Mouse (Mus musculus) liver, embryonic 14.5 days (tissue): ENCODE measurements around the gene Gm27021. TPM values are rescaled to one million over a fixed set of nuclear protein-coding genes. Genes with fewer than 3 reads are reported as not detected.

Experiments
- ATAC-seq: fragments of 200-750 bp; cut with Nextera tagmentation; 2 replicates; pipeline ENCODE4 v1.8.0; 2017; ENCODE audit warnings: moderate number of reproducible peaks, mild to moderate bottlenecking, moderate library complexity; ENCODE audit not compliant: insufficient read depth
- DNase-seq, 3 experiments: peaks; one replicate each; pipeline ENCODE4 v3.0.0-alpha.2; 2012 to 2013; ENCODE audit warnings: low read depth in 3 of 3, low spot score in 3 of 3
- H3K27ac ChIP-seq: fragments of 300-500 bp; sonication (generic); 2 replicates; pipeline ENCODE4 v1.5.1; 2014; ENCODE audit warnings: moderate library complexity, mild to moderate bottlenecking, control low read depth, inconsistent platforms
- H3K27me3 ChIP-seq: fragments of 300-500 bp; sonication (generic); 2 replicates; pipeline ENCODE4 v1.6.1; 2014; ENCODE audit warnings: mild to moderate bottlenecking, low read length, moderate library complexity; ENCODE audit not compliant: control insufficient read depth, insufficient read depth
- H3K36me3 ChIP-seq: fragments of 300-500 bp; sonication (generic); replicated peaks from 2 replicates; pipeline ENCODE4 v1.6.1; 2014; ENCODE audit warnings: low read depth; ENCODE audit not compliant: control insufficient read depth, insufficient read depth
- H3K4me1 ChIP-seq, 2 experiments: fragments of 200-500 bp in 1 of 2; fragments of 300-500 bp in 1 of 2; sonication (generic) in 1 of 2; replicated peaks; 2 replicates each; pipeline ENCODE4 v1.6.1; 2012 to 2014; ENCODE audit warnings: antibody characterized with exemption in 1 of 2, inconsistent platforms in 1 of 2, low read length in 1 of 2; ENCODE audit not compliant: control insufficient read depth in 2 of 2, insufficient read depth in 2 of 2
- H3K4me2 ChIP-seq: fragments of 300-500 bp; sonication (generic); 2 replicates; pipeline ENCODE4 v1.6.1; 2014; ENCODE audit warnings: low read depth, mild to moderate bottlenecking, control low read depth, moderate library complexity
- H3K4me3 ChIP-seq, 2 experiments: fragments of 200-500 bp in 1 of 2; fragments of 300-500 bp in 1 of 2; sonication (generic) in 1 of 2; 2 replicates each; pipeline ENCODE4 v1.5.1; 2012 to 2014; ENCODE audit warnings: low read depth in 2 of 2, low read length in 2 of 2, mild to moderate bottlenecking in 2 of 2, control low read depth in 1 of 2, inconsistent platforms in 1 of 2, moderate library complexity in 1 of 2; ENCODE audit not compliant: insufficient read depth in 1 of 2
- H3K9ac ChIP-seq: fragments of 300-500 bp; sonication (generic); replicated peaks from 2 replicates; pipeline ENCODE4 v1.6.1; 2014; ENCODE audit warnings: mild to moderate bottlenecking, control low read depth, moderate library complexity
- H3K9me3 ChIP-seq: fragments of 300-500 bp; sonication (generic); 2 replicates; pipeline ENCODE4 v1.6.1; 2016; ENCODE audit warnings: low read length, mixed read lengths; ENCODE audit not compliant: control insufficient read depth
- CTCF ChIP-seq: IDR thresholded peaks from 2 replicates; pipeline ENCODE4 v1.5.1; 2016; ENCODE audit warnings: antibody characterized with exemption, low read depth, control low read depth
- EP300 ChIP-seq: IDR thresholded peaks from 2 replicates; pipeline ENCODE4 v1.6.1; 2016; ENCODE audit warnings: antibody characterized with exemption, low read depth
- WGBS: fragments of 180-500 bp; shearing (Covaris S2); extraction: QIAGEN DNeasy Blood & Tissue Kit; methylation state at CpG from one replicate; pipeline ENCODE4 v1.1.7; 2014; ENCODE audit not compliant: insufficient replicate concordance; 5-methylcytosine and 5-hydroxymethylcytosine counted together
- polyA plus RNA-seq, 2 experiments: library from polyadenylated mRNA; depleted of rRNA in 1 of 2; stranded (reverse) in 1 of 2; unstranded in 1 of 2; fragments of >200 nt; fragmentation: Nextera tagmentation in 1 of 2; extraction: Ambion mirVana in 1 of 2; gene quantifications; 2 replicates each; pipeline versions ENCODE4 v1.2.1 to v1.2.3; 2012 to 2014

The Gm27021 gene
- polyA plus RNA-seq, 2 experiments, result 0.38 TPM; not detected in 1

DNA sequence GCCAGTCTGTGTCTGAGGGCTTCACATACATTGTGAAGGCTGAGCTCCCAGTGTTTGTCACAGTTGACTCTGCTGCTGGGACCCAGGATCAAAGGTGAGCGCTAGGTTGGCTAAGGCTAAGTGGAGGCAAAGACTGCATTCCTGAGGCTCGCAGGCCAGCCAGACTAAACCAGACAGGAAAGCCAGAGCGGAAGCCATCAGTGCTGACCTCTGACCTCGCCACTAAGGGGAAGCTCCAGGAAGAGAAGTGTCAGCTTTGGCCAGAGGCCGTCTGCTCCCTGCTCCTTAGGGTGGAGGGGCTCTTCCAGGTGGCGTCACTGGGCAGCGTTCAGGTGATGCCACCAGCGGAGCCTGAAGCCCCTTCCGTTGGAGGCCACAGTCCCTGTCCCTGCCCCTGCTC lies 92.1 kb downstream of the Gm27021 start:
- DNase-seq (no peak), ATAC-seq (peak; percentile 21; the same call in 1 of the 2 replicates)
- H3K36me3 ChIP-seq, result peaks cover 100% of the 10 kb centered on the region
- no peak overlapping the region for H3K27ac ChIP-seq
- no peak overlapping the region for H3K9ac ChIP-seq
- no peaks in the 10 kb centered on the region for H3K27me3 ChIP-seq
- H3K4me1 ChIP-seq, result no peaks in the 10 kb centered on the region
- no peak for TF ChIP-seq EP300
- no peak for TF ChIP-seq CTCF
- H3K9me3 ChIP-seq, result no peaks in the 10 kb centered on the region
- no peak overlapping the region for H3K4me3 ChIP-seq
- no peak overlapping the region for H3K4me2 ChIP-seq
- 79% methylated on average over 9 of the region's 9 CpGs for WGBS

DNA sequence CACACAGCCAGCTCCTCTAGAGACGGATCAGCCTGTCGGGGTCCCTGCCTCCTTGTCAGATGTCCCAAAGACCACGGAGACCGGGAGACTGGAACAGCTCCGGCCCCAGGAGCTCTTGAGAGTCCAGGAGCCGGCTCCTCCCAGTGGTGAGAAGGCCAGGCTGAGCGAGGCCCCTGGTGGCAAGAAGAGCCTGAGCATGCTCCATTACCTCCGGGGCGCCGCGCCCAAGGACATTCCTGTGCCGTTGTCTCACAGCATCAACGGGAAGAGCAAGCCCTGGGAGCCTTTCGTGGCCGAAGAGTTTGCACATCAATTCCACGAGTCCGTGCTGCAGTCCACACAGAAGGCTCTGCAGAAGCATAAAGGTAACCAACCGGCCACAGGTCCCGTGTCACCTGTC lies 92.9 kb downstream of the Gm27021 start:
- Histone ChIP-seq H3K27me3 (no peaks in the 10 kb centered on the region), H3K4me3 (no peak overlapping the region), H3K9ac (no peak overlapping the region), H3K4me1 (no peaks in the 10 kb centered on the region), H3K36me3 (peaks cover 100% of the 10 kb centered on the region), H3K27ac (no peak overlapping the region), H3K9me3 (no peaks in the 10 kb centered on the region), H3K4me2 (no peak overlapping the region)
- DNase-seq, result no peak
- TF ChIP-seq CTCF, result no peak
- TF ChIP-seq EP300, result no peak
- WGBS, result 87% methylated on average over 19 of the region's 19 CpGs
- ATAC-seq, result no peak

DNA sequence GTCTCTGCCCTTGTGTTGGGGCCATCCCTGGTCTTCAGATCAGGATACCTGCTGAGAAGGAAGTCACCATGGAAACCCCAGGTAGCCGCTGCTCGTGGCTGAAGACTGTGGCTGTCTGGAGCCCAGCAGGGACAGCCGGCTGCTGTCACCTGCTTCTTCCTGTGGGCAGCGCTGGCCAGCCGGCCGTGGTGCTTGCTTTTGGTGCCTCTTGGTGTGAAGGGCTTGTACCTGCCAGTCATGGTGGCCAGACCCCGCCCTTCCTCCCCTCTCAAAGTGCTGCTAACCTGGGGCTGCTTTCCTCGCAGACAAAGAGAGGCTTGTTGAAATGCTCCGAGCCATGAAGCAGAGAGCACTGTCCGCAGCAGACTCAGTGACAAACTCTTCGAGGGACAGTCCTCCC lies 94.0 kb downstream of the Gm27021 start:
- H3K27me3 ChIP-seq, result no peaks in the 10 kb centered on the region
- H3K9me3 ChIP-seq, result no peaks in the 10 kb centered on the region
- no peak overlapping the region for H3K27ac ChIP-seq
- no peaks in the 10 kb centered on the region for H3K4me1 ChIP-seq
- TF ChIP-seq EP300 (no peak), CTCF (no peak)
- H3K9ac ChIP-seq, result no peak overlapping the region
- H3K36me3 ChIP-seq, result peaks cover 99% of the 10 kb centered on the region
- WGBS, result 84% methylated on average over 11 of the region's 11 CpGs
- H3K4me2 ChIP-seq, result no peak overlapping the region
- no peak overlapping the region for H3K4me3 ChIP-seq
- ATAC-seq (no peak), DNase-seq (no peak)

DNA sequence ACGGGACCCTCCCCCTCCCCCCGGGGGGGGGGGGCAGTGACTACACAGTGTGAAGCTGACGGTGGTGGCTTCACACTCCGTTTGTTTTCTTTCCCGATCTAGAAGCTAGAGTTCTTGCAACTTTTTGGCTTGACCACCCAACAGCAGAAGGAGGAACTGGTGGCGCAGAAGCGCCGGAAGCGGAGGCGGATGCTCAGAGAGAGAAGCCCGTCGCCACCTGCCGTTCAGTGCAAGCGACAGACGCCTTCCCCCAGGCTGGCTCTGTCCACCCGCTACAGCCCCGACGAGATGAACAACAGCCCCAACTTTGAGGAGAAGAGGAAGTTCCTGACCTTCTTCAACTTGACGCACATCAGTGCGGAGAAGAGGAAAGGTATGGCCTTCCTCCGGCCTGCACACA lies 95.3 kb downstream of the Gm27021 start:
- H3K4me1 ChIP-seq, result no peaks in the 10 kb centered on the region
- ATAC-seq (no peak), DNase-seq (no peak)
- no peaks in the 10 kb centered on the region for H3K9me3 ChIP-seq
- no peak overlapping the region for H3K27ac ChIP-seq
- 74% methylated on average over 21 of the region's 21 CpGs for whole genome bisulfite sequencing
- H3K36me3 ChIP-seq, result peaks cover 99% of the 10 kb centered on the region
- TF ChIP-seq EP300 (no peak), CTCF (peak; percentile 20; the same call in 1 of the 2 replicates)
- H3K9ac ChIP-seq, result no peak overlapping the region
- no peak overlapping the region for H3K4me2 ChIP-seq
- H3K27me3 ChIP-seq, result no peaks in the 10 kb centered on the region
- H3K4me3 ChIP-seq, result no peak overlapping the region

DNA sequence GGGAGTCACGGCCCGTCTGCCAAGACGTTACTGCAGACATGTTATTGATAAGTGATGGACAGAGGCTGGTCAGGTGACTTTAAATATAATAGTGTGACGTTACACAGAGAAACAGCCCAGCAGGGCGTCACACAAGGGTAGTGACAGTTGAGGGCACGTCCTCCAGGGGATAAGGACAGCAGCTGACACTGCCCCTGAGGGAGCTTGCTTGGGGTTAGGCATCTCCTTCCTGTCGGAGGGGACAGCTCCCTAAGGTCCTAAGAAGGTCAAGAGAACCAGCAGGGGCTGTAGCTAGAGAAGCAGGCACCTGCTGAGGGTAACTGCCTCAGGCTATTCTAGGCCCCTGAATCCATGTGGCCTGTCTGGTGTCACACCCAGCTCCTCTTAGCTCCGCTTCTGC lies 96.3 kb downstream of the Gm27021 start:
- no peak overlapping the region for H3K4me2 ChIP-seq
- H3K4me3 ChIP-seq, result no peak overlapping the region
- H3K36me3 ChIP-seq, result peaks cover 99% of the 10 kb centered on the region
- no peaks in the 10 kb centered on the region for H3K9me3 ChIP-seq
- ATAC-seq (no peak), DNase-seq (no peak)
- H3K27ac ChIP-seq, result no peak overlapping the region
- WGBS, result 87% methylated on average over 8 of the region's 8 CpGs
- TF ChIP-seq CTCF, result no peak
- TF ChIP-seq EP300, result no peak
- no peaks in the 10 kb centered on the region for H3K4me1 ChIP-seq
- H3K27me3 ChIP-seq, result no peaks in the 10 kb centered on the region
- no peak overlapping the region for H3K9ac ChIP-seq
